Mouse (Mus musculus) layer of hippocampus, adult 8-10 months (tissue): ENCODE results near the gene Dao. TPM values are rescaled to one million over a fixed set of nuclear protein-coding genes. Genes with fewer than 3 reads are reported as not detected.

ENCODE experiments used
- DNase-seq, 2 experiments: peaks; one replicate each; pipeline ENCODE4 v3.0.0; 2022; ENCODE audit warnings: low spot score in 2 of 2
- total RNA-seq, 4 experiments: library from RNA; stranded (reverse); gene quantifications; 2 replicates each; pipeline ENCODE4 v1.2.4; 2022

The Dao gene
- total RNA-seq, 4 experiments from 2014 or later, result 0.31 TPM; not detected in 3

DNA sequence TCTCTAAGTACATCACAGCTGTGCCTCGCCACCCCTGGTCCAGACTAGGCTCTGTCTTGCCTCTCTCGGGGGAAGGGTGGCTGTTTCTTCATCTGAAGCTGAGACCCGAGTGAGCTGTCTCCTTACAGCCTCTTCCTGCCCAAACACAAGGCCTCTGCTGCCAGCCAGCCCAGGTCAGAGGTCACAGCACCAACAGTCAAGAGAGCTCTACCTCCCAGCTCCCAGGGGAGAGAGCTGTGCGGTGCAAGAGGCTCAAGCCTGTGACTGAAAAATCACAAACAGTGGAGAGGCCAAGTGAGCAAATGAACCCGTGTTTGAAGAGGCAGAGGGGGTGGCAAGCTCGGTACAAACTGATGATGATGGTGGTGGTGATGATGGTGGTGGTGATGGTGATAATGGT, 63.1 kb downstream of the Dao start:
- no peak for DNase-seq

GRCm38 (mm10) chr5:114067543-114067942, 64.0 kb downstream of the Dao start:
- no peak for DNase-seq

GRCm38 (mm10) chr5:114067982-114068381, 64.5 kb downstream of the Dao start:
- no peak for DNase-seq

GRCm38 (mm10) chr5:114070858-114071257, 67.4 kb downstream of the Dao start:
- no peak for DNase-seq

DNA sequence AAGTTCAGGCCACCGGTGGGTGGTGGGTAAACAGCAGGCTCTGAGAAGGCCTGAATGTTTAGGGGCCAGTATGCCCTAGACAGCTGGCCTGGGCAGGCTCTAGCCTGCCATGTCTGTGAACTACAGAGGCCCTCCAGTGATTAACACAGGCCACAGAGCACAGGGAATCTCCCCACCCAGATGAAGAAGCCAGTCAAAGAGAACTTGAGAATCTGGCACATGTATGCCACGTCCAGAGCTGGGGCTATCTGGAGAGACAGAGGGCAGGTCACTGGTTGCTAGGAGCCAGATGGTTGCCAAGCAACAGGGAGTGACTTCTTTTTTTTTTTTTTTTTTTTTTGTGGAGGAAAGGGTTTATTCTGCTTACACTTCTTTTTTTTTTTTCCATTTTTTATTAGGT, 68.8 kb downstream of the Dao start:
- DNase-seq, result no peak

Other genes with a start within 250 kb of the Dao start
- gene Sart3, start 231.2 kb upstream of the Dao start, total RNA-seq, result 10 to 100 TPM; 43.7 to 57.8 (median 48.9) TPM
- 100 to 1,000 TPM; 117 to 135 (median 126) TPM for gene Iscu, start 231.0 kb upstream of the Dao start, total RNA-seq
- 10 to 100 TPM; 22.0 to 40.1 (median 31.5) TPM for gene Tmem119, start 203.2 kb upstream of the Dao start, total RNA-seq
- 10 to 100 TPM; 27.3 to 84.9 (median 53.7) TPM for gene Selplg, start 171.1 kb upstream of the Dao start, total RNA-seq
- 100 to 1,000 TPM in 1 of 4 experiments, 10 to 100 TPM in 3; 89.3 to 106 (median 94.0) TPM for gene Coro1c, start 94.9 kb upstream of the Dao start, total RNA-seq
- 10 to 100 TPM; 27.9 to 32.3 (median 29.3) TPM for gene Ssh1, start 9.8 kb upstream of the Dao start, total RNA-seq
- gene Usp30, start 61.8 kb downstream of the Dao start, total RNA-seq, result 10 to 100 TPM; 39.5 to 52.3 (median 45.2) TPM
- 100 to 1,000 TPM; 146 to 171 (median 153) TPM for gene Svop, start 87.9 kb downstream of the Dao start, total RNA-seq
- gene Alkbh2, start 124.5 kb downstream of the Dao start, total RNA-seq, result 1 to 10 TPM; 3.8 to 6.5 (median 5.5) TPM
- gene Ung, start 126.7 kb downstream of the Dao start, total RNA-seq, result 1 to 10 TPM; 1.7 to 2.3 (median 1.9) TPM
- gene Acacb, start 142.8 kb downstream of the Dao start, total RNA-seq, result 1 to 10 TPM; 6.1 to 7.4 (median 6.6) TPM